Mouse (Mus musculus): ENCODE data around the gene Kdelr2. TPM values are rescaled to one million over a fixed set of nuclear protein-coding genes. Genes with fewer than 3 reads are reported as not detected.
A peak's percentile ranks its signal among the peaks of the same experiment; 100 is the strongest.

Gene Kdelr2
- total RNA-seq, 1 experiment: 172 TPM

DNA sequence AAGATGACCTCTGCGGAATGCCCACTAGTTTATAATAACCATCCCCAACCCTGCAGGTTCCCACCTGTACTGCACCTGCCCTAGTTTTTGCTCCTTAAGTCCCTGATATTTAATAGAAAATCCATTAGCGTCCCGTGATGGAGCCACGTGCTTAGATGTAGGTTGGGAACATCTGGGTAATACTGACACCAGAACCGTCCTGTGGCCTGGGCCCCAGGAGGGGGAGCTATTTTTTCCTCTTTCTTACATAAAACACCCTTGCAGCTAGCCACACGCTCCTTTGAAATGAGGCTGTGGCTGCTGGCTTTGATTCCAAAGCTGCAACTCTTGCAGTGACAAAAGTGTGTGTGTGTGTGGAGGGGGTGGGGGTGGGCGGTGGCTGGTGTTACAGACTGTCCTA is 44.4 kb upstream of the Kdelr2 start:
- Histone ChIP-seq H3K9me3 (ENCODE audit: control insufficient read depth, insufficient read depth, low read depth, low read length) (no peaks in the 10 kb centered on the region), H3K36me3 (ENCODE audit: control insufficient read depth, insufficient read depth, low read length, poor library complexity, severe bottlenecking) (no peaks in the 10 kb centered on the region), H3K4me3 (ENCODE audit: insufficient read depth in 1 of 2, low read depth in 1 of 2, low read length in 2 of 2, poor library complexity in 1 of 2, severe bottlenecking in 1 of 2) (no peak overlapping the region), H3K9ac (ENCODE audit: insufficient read depth, low read depth, low read length, poor library complexity, severe bottlenecking) (no peak overlapping the region), H3K27ac (ENCODE audit: insufficient read depth, low read depth, low read length, poor library complexity, severe bottlenecking) (no peak overlapping the region), H3K4me1 (ENCODE audit: control insufficient read depth in 2 of 2, insufficient read depth in 2 of 2, low read length in 2 of 2, poor library complexity in 1 of 2) (peaks cover 2 to 9% of the 10 kb centered on the region in 2 experiments; a peak in 3 of 4 replicates)
- in situ Hi-C loops (cut with MboI; ENCODE audit: low sequenced_read_pairs in 2 of 2, unreplicated experiment in 2 of 2): no loop called here
- DNase-seq (ENCODE audit: low read depth, low spot score): no peak
- no peak for TF ChIP-seq ZC3H11A (IDR thresholded peaks at IDR 0.05; ENCODE audit: borderline replicate concordance, low read depth, low read length)

DNA sequence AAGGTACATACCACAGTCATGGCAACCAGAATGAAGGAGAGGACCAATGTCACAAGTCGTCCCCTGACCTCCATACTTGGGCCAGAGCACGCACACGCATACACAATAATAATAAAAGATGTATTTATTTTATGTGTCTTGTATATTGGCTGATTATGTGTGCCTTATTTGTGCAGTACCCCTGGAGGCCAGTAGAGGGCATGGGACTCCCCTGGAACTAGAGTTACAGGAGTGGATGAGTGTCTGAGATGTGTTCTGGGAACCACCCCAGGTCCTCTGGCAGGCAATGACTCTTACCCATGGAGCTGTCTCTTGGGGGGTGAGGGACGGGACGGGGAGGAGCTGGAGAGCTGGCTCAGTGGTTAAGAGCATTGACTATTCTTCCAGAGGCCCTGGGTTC is 43.6 kb upstream of the Kdelr2 start:
- Histone ChIP-seq H3K4me1 (ENCODE audit: control insufficient read depth in 2 of 2, insufficient read depth in 2 of 2, low read length in 2 of 2, poor library complexity in 1 of 2) (peaks cover 2 to 11% of the 10 kb centered on the region in 2 experiments; a peak in 3 of 4 replicates), H3K9me3 (ENCODE audit: control insufficient read depth, insufficient read depth, low read depth, low read length) (no peaks in the 10 kb centered on the region), H3K9ac (ENCODE audit: insufficient read depth, low read depth, low read length, poor library complexity, severe bottlenecking) (no peak overlapping the region), H3K4me3 (ENCODE audit: insufficient read depth in 1 of 2, low read depth in 1 of 2, low read length in 2 of 2, poor library complexity in 1 of 2, severe bottlenecking in 1 of 2) (no peak overlapping the region), H3K36me3 (ENCODE audit: control insufficient read depth, insufficient read depth, low read length, poor library complexity, severe bottlenecking) (no peaks in the 10 kb centered on the region), H3K27ac (ENCODE audit: insufficient read depth, low read depth, low read length, poor library complexity, severe bottlenecking) (no peak overlapping the region)
- peak; percentile 58 for DNase-seq (ENCODE audit: low read depth, low spot score)
- in situ Hi-C loops (cut with MboI; ENCODE audit: low sequenced_read_pairs in 2 of 2, unreplicated experiment in 2 of 2): no loop called here
- TF ChIP-seq HCFC1 (IDR thresholded peaks at IDR 0.05; ENCODE audit: borderline replicate concordance, insufficient read depth, low read length): no peak
- TF ChIP-seq MAFK (IDR thresholded peaks at IDR 0.05; ENCODE audit: insufficient read depth, low read depth, low read length): no peak
- no peak for TF ChIP-seq CHD2 (IDR thresholded peaks at IDR 0.05; ENCODE audit: low read depth, low read length)
- no peak for TF ChIP-seq ZC3H11A (IDR thresholded peaks at IDR 0.05; ENCODE audit: borderline replicate concordance, low read depth, low read length)
- TF ChIP-seq ZNF384 (IDR thresholded peaks at IDR 0.05; ENCODE audit: low read depth, low read length): no peak

DNA sequence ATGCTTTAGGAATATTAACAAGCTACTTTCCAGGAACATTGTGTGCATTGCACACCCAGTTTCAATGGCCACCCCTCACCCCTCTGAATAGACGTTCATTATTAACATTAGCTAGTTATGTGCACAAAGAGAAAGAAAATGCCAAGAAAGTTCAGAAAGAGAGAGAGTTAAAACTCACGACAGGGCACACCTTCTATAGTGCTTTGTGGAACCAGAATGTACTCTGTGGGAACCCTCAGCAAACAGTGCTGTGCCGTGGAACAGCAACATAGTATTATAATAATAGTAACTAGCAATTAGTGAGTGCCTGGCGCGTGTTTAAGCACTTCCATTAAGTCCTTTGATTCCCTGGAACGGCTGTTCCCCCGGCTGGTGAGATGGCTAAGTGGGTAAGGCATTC is 42.2 kb upstream of the Kdelr2 start:
- TF ChIP-seq CHD2 (IDR thresholded peaks at IDR 0.05; ENCODE audit: low read depth, low read length) (no peak), ZNF384 (IDR thresholded peaks at IDR 0.05; ENCODE audit: low read depth, low read length) (no peak), ZC3H11A (IDR thresholded peaks at IDR 0.05; ENCODE audit: borderline replicate concordance, low read depth, low read length) (no peak), HCFC1 (IDR thresholded peaks at IDR 0.05; ENCODE audit: borderline replicate concordance, insufficient read depth, low read length) (no peak), MAFK (IDR thresholded peaks at IDR 0.05; ENCODE audit: insufficient read depth, low read depth, low read length) (no peak)
- in situ Hi-C loops (cut with MboI; ENCODE audit: low sequenced_read_pairs in 2 of 2, unreplicated experiment in 2 of 2): no loop called here
- no peak overlapping the region for H3K4me3 ChIP-seq (ENCODE audit: insufficient read depth in 1 of 2, low read depth in 1 of 2, low read length in 2 of 2, poor library complexity in 1 of 2, severe bottlenecking in 1 of 2)

DNA sequence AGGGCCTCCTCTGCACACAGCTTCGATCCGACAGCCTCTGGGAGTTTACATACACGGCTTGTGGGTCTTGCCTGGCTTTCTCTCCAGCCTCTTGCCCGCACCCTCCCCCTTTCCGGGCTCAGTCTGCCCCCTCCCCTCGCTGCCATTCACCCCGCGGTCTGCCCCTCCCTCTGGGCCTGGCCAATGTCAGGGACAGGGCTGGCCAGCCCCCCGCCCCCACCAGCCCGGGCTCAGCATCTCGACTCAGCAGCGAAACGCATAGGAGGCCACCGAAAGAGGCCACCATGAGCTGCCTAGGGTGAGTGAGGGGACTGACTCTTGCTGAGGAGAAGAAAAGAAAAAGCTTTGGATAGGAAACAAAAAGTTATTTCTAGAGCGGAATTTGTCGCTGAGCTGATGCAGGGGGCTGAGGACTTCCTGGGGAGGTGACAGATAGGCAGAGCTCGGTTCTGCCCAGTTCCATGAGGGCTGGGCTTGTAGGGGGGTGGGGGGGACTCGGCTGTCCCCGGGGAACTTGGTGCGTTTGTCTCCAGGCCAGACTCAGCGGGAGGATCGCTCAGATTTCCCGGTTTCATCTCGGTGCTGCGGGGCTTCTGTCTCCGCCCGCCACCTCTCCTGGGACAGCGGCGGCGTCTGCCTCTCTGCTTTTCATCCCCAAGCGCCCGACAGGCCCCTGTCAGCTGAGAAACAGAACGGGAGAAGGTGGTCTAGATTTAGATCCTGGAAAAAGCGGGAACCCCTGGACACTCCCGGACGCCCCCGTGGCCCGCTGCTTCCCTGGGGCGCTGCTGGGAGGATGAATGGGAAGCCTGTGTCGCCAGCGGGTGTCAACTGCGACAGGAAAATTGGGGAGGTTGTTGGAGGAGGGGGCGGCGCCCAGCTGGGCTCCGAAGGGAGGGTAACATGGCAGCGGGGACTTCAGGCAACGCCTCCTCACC is 39.7 kb upstream of the Kdelr2 start:
- no peak overlapping the region for H3K27ac ChIP-seq (ENCODE audit: insufficient read depth, low read depth, low read length, poor library complexity, severe bottlenecking)

More for the DNA sequence above, 42.2 kb upstream of the Kdelr2 start:
- DNase-seq (ENCODE audit: low read depth, low spot score): no peak
- peaks cover 2 to 10% of the 10 kb centered on the region in 2 experiments; a peak in 3 of 4 replicates for H3K4me1 ChIP-seq (ENCODE audit: control insufficient read depth in 2 of 2, insufficient read depth in 2 of 2, low read length in 2 of 2, poor library complexity in 1 of 2)
- no peaks in the 10 kb centered on the region for H3K36me3 ChIP-seq (ENCODE audit: control insufficient read depth, insufficient read depth, low read length, poor library complexity, severe bottlenecking)
- no peaks in the 10 kb centered on the region for H3K9me3 ChIP-seq (ENCODE audit: control insufficient read depth, insufficient read depth, low read depth, low read length)
- H3K9ac ChIP-seq (ENCODE audit: insufficient read depth, low read depth, low read length, poor library complexity, severe bottlenecking): no peak overlapping the region
- no peak overlapping the region for H3K27ac ChIP-seq (ENCODE audit: insufficient read depth, low read depth, low read length, poor library complexity, severe bottlenecking)

More for the DNA sequence above, 39.7 kb upstream of the Kdelr2 start:
- Histone ChIP-seq H3K9me3 (ENCODE audit: control insufficient read depth, insufficient read depth, low read depth, low read length) (no peaks in the 10 kb centered on the region), H3K9ac (ENCODE audit: insufficient read depth, low read depth, low read length, poor library complexity, severe bottlenecking) (peak overlapping the region; percentile 0; the same call in 1 of the 2 replicates), H3K4me1 (ENCODE audit: control insufficient read depth in 2 of 2, insufficient read depth in 2 of 2, low read length in 2 of 2, poor library complexity in 1 of 2) (peaks cover 0 to 7% of the 10 kb centered on the region in 2 experiments; a peak in 2 of 4 replicates), H3K4me3 (ENCODE audit: insufficient read depth in 1 of 2, low read depth in 1 of 2, low read length in 2 of 2, poor library complexity in 1 of 2, severe bottlenecking in 1 of 2) (peak overlapping the region; percentile 23 to 39), H3K36me3 (ENCODE audit: control insufficient read depth, insufficient read depth, low read length, poor library complexity, severe bottlenecking) (no peaks in the 10 kb centered on the region)
- no peak for DNase-seq (ENCODE audit: low read depth, low spot score)
- TF ChIP-seq ZNF384 (IDR thresholded peaks at IDR 0.05; ENCODE audit: low read depth, low read length): no peak
- no peak for TF ChIP-seq CHD2 (IDR thresholded peaks at IDR 0.05; ENCODE audit: low read depth, low read length)
- TF ChIP-seq ZC3H11A (IDR thresholded peaks at IDR 0.05; ENCODE audit: borderline replicate concordance, low read depth, low read length): no peak
- TF ChIP-seq HCFC1 (IDR thresholded peaks at IDR 0.05; ENCODE audit: borderline replicate concordance, insufficient read depth, low read length): no peak
- no peak for TF ChIP-seq MAFK (IDR thresholded peaks at IDR 0.05; ENCODE audit: insufficient read depth, low read depth, low read length)
- in situ Hi-C loops (cut with MboI; ENCODE audit: low sequenced_read_pairs in 2 of 2, unreplicated experiment in 2 of 2): no loop called here

Data from ES-E14 (cell line).